Comparison of ENCODE assay signal across 11 mouse cellular contexts in the genomic region with DNA sequence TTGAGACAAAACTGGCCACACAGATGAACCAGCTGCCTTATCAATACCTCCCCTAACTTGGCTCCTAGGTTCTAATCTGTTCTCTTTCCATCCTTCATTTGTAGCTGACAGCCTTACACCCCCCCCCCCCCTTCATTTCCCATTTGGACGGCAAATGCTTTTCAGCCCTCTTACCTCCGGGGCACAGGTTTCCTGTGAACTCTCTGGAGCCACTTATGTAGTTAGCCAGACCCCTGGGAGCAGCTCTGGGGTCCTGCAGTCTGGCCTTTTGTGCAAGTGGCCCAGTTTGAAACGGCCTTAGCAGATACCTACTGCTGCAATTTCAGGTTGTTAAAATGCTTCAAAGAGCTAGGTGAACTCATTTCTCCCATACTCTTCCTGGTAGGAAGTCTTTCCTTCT. TPM values are rescaled to one million over a fixed set of nuclear protein-coding genes. Genes with fewer than 3 reads are reported as not detected.
"Had no signal": no experiment of that assay in that cellular context is flagged by ENCODE, and none has a peak within 500 bp of the region (broad histone marks: within the 10 kb centered on the region; RNA-seq: fewer than 3 reads in every experiment).

No protein-coding gene starts in this region.

- H3K9me3 ChIP-seq: limb, embryonic 13.5 days; midbrain, embryonic 12.5 days had no signal

- H3K27ac ChIP-seq: layer of hippocampus, adult 2 months; limb, embryonic 13.5 days; liver, embryonic 14.5 days had no signal

- H3K36me3 ChIP-seq: limb, embryonic 13.5 days; midbrain, embryonic 12.5 days had no signal

- H3K4me3 ChIP-seq: myocyte had no signal

- H3K9ac ChIP-seq: liver, embryonic 14.5 days; midbrain, embryonic 12.5 days had no signal

- DNase-seq: kidney, postnatal 10 days; kidney, postnatal 4 days; lung, adult 18-20 months; right cerebral cortex, postnatal 25 days; thymus, postnatal 4 days had no signal

RNA-seq across cellular contexts. Expression of gene Bmper, which starts 17.6 kb away (rescaled TPM):
- total RNA-seq: megakaryocyte-erythroid progenitor cell, adult 5-6 weeks had no signal
